Mouse (Mus musculus) CH12.LX (cell line): Measurements from ENCODE around the gene Zdhhc18.

Source experiments
- BHLHE40 ChIP-seq: IDR thresholded peaks from 2 replicates; pipeline ENCODE4 v1.6.1; 2011; ENCODE audit warnings: mild to moderate bottlenecking, low read depth, low read length, improper control_type of control experiment
- CTCF ChIP-seq, 2 experiments: IDR thresholded peaks in 1 of 2; conservative IDR thresholded peaks in 1 of 2; 2 replicates each; pipeline ENCODE4 v1.5.1; 2011 to 2012; ENCODE audit warnings: low read depth in 2 of 2, low read length in 2 of 2, improper control_type of control experiment in 1 of 2, inconsistent platforms in 1 of 2, mild to moderate bottlenecking in 1 of 2, moderate library complexity in 1 of 2
- ELF1 ChIP-seq: IDR thresholded peaks from 2 replicates; pipeline ENCODE4 v1.6.1; 2014; ENCODE audit warnings: low read depth, mild to moderate bottlenecking, inconsistent platforms, low read length, improper control_type of control experiment
- EP300 ChIP-seq: IDR thresholded peaks from 2 replicates; pipeline ENCODE4 v1.6.1; 2011; ENCODE audit warnings: low read length, improper control_type of control experiment
- MAX ChIP-seq: IDR thresholded peaks from 2 replicates; pipeline ENCODE4 v1.6.1; 2011; ENCODE audit warnings: low read length, improper control_type of control experiment
- MAZ ChIP-seq: IDR thresholded peaks from 2 replicates; pipeline ENCODE4 v1.6.1; 2012; ENCODE audit warnings: low read depth, mild to moderate bottlenecking, inconsistent platforms, low read length, improper control_type of control experiment, moderate library complexity
- SIN3A ChIP-seq: IDR thresholded peaks from 2 replicates; pipeline ENCODE4 v1.6.1; 2012; ENCODE audit warnings: low read length, improper control_type of control experiment, inconsistent platforms
- UBTF ChIP-seq: IDR thresholded peaks from 2 replicates; pipeline ENCODE4 v1.6.1; 2012; ENCODE audit warnings: low read depth, mild to moderate bottlenecking, inconsistent platforms, low read length, improper control_type of control experiment, moderate library complexity
- ZNF384 ChIP-seq: IDR thresholded peaks from 2 replicates; pipeline ENCODE4 v1.6.1; 2012; ENCODE audit warnings: low read depth, low read length, improper control_type of control experiment, inconsistent platforms

- no peak for TF ChIP-seq SIN3A
- no peak for TF ChIP-seq BHLHE40
- no peak for TF ChIP-seq CTCF (conservative IDR thresholded peaks at IDR 0.05 in 1 of 2, IDR thresholded peaks at IDR 0.05 in 1 of 2; ENCODE audit: low read depth in 2 of 2, low read length in 2 of 2)
- TF ChIP-seq UBTF, result no peak
- no peak for TF ChIP-seq MAZ
- no peak for TF ChIP-seq ELF1
- no peak for TF ChIP-seq MAX
- no peak for TF ChIP-seq ZNF384
- TF ChIP-seq EP300, result no peak
Measured at GRCm38 (mm10) chr4:133627039-133627438, 22.9 kb downstream of the Zdhhc18 start.
